Mouse (Mus musculus) liver, postnatal 0 days (tissue): ENCODE measurements at regions not wholly inside any gene's neighbourhood (a gene's known extent, or its start where the extent isn't known, plus 50 kb on each side); places are given as distances from the start of the nearest gene placed in this dataset.
A peak's percentile ranks its signal among the peaks of the same experiment; 100 is the strongest.

ENCODE experiments used
- CTCF ChIP-seq: sonication (generic); IDR thresholded peaks from 2 replicates; pipeline ENCODE4 v1.5.1; 2016; ENCODE audit warnings: antibody characterized with exemption, low read depth
- EP300 ChIP-seq: IDR thresholded peaks from 2 replicates; pipeline ENCODE4 v1.6.1; 2016; ENCODE audit warnings: antibody characterized with exemption, low read depth, mild to moderate bottlenecking

- TF ChIP-seq CTCF (peak; percentile 21; the same call in 1 of the 2 replicates), EP300 (no peak)
These were observed 195.9 kb upstream of the Mkln1 start for GRCm38 (mm10) chr6:31202594-31202993.
